Mouse (Mus musculus): ENCODE measurements around the gene Stx2.

DNA sequence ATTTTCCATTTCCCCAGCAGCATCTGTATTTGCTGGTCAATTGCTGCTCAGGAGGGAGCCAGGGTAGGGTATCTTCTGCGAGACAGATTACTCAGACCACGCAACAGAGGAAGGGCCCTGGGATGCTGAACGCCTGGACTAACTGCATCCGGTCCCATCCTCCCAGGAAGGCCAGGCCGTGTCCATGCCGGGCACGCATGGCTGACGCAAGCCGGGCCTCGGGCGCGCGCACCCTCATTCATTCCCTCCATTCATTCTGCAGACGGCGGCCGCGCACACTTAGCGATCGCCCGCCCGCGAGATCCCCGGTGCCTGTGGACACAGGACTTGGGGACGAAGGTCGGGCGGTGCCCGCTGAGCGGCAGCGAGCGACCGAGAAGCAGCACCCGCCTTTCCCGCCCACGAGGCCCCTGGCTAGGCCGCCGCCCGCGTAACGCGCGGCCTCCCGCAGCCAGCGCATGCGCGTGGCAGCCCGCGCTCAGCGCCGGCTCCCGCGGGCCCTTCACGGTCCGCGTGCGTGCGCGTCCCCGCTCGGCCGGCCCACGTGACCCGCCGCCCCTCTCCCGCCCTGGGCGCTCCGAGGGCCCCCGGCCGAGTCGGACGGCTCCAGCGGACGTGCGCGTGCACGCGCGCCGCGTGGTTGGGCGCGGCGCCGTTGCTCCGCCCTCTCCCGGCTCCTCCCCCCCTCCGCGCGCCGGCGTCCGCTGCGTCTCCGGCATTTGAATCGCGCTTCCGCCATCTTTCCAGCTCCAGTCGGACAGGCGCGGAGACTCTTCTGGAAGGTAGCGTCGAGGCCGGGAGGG lies 11.3 kb upstream of the Stx2 start, which contains the start of gene Ran:
- TF ChIP-seq CTCF (conservative IDR thresholded peaks at IDR 0.05; ENCODE audit: low read length) (no peak), NANOG (IDR thresholded peaks at IDR 0.05; ENCODE audit: borderline replicate concordance, low read length) (no peak), POU5F1 (IDR thresholded peaks at IDR 0.05; ENCODE audit: borderline replicate concordance, low read length) (no peak)
